Mouse (Mus musculus) brown adipose tissue, adult 24 weeks (tissue): ENCODE data around the gene Ndfip2. TPM values are rescaled to one million over a fixed set of nuclear protein-coding genes. Genes with fewer than 3 reads are reported as not detected.

Experiments
- H3K27ac ChIP-seq: fragments of 200-500 bp; replicated peaks from 2 replicates; pipeline ENCODE4 v1.5.1; 2012; ENCODE audit warnings: low read depth, mild to moderate bottlenecking, low read length
- H3K4me1 ChIP-seq: fragments of 200-500 bp; 2 replicates; pipeline ENCODE4 v1.6.1; 2012; ENCODE audit warnings: low read length, mixed read lengths; ENCODE audit not compliant: control insufficient read depth, insufficient read depth, insufficient read length
- H3K4me3 ChIP-seq: fragments of 200-500 bp; 2 replicates; pipeline ENCODE4 v1.5.1; 2012; ENCODE audit warnings: low read depth, mild to moderate bottlenecking, low read length, moderate library complexity; ENCODE audit not compliant: insufficient read depth
- polyA plus RNA-seq: library from polyadenylated mRNA; stranded (reverse); fragments of >200 nt; gene quantifications from 2 replicates; pipeline ENCODE4 v1.2.4, GENCODE M21; 2012; ENCODE audit not compliant: missing spikeins, insufficient read depth, insufficient read length

The Ndfip2 gene
- polyA plus RNA-seq, 1 experiment, result 23.4 TPM

- H3K4me1 ChIP-seq, result no peaks in the 10 kb centered on the region
- no peak overlapping the region for H3K4me3 ChIP-seq
- no peak overlapping the region for H3K27ac ChIP-seq
These were observed 42.2 kb downstream of the Ndfip2 start for GRCm38 (mm10) chr14:105300551-105300950.

- H3K27ac ChIP-seq, result no peak overlapping the region
These were observed 44.3 kb downstream of the Ndfip2 start for GRCm38 (mm10) chr14:105302708-105303107.

GRCm38 (mm10) chr14:105307716-105308115 lies 49.3 kb downstream of the Ndfip2 start:
- Histone ChIP-seq H3K4me3 (no peak overlapping the region), H3K4me1 (no peaks in the 10 kb centered on the region), H3K27ac (no peak overlapping the region)

More at GRCm38 (mm10) chr14:105302708-105303107, 44.3 kb downstream of the Ndfip2 start:
- H3K4me1 ChIP-seq, result no peaks in the 10 kb centered on the region
- H3K4me3 ChIP-seq, result no peak overlapping the region

GRCm38 (mm10) chr14:105312366-105312765 lies 54.0 kb downstream of the Ndfip2 start:
- no peaks in the 10 kb centered on the region for H3K4me1 ChIP-seq
- no peak overlapping the region for H3K4me3 ChIP-seq

GRCm38 (mm10) chr14:105312944-105313343 lies 54.6 kb downstream of the Ndfip2 start:
- H3K4me3 ChIP-seq, result no peak overlapping the region
- no peaks in the 10 kb centered on the region for H3K4me1 ChIP-seq
- H3K27ac ChIP-seq, result no peak overlapping the region

More at GRCm38 (mm10) chr14:105312366-105312765, 54.0 kb downstream of the Ndfip2 start:
- H3K27ac ChIP-seq, result no peak overlapping the region

- H3K4me3 ChIP-seq, result no peak overlapping the region
- no peak overlapping the region for H3K27ac ChIP-seq
- no peaks in the 10 kb centered on the region for H3K4me1 ChIP-seq
These were observed 55.5 kb downstream of the Ndfip2 start for GRCm38 (mm10) chr14:105313877-105314276.

- Histone ChIP-seq H3K4me3 (no peak overlapping the region), H3K4me1 (no peaks in the 10 kb centered on the region), H3K27ac (no peak overlapping the region)
These were observed 63.3 kb downstream of the Ndfip2 start for GRCm38 (mm10) chr14:105321712-105322111.

GRCm38 (mm10) chr14:105322829-105323228 lies 64.5 kb downstream of the Ndfip2 start:
- no peak overlapping the region for H3K27ac ChIP-seq
- no peaks in the 10 kb centered on the region for H3K4me1 ChIP-seq
- no peak overlapping the region for H3K4me3 ChIP-seq

GRCm38 (mm10) chr14:105323448-105323847 lies 65.1 kb downstream of the Ndfip2 start:
- no peak overlapping the region for H3K4me3 ChIP-seq

GRCm38 (mm10) chr14:105328397-105329302 lies 70.3 kb downstream of the Ndfip2 start:
- peak overlapping the region; percentile 58 for H3K4me3 ChIP-seq
- H3K4me1 ChIP-seq, result peaks cover 11% of the 10 kb centered on the region; the same call in 1 of the 2 replicates
- H3K27ac ChIP-seq, result peak overlapping the region; percentile 76

More at GRCm38 (mm10) chr14:105323448-105323847, 65.1 kb downstream of the Ndfip2 start:
- Histone ChIP-seq H3K4me1 (0 out of 2 replicates have a peak, but pooled peaks cover 3% of the 10 kb centered on the region), H3K27ac (no peak overlapping the region)

GRCm38 (mm10) chr14:105333475-105334094 lies 75.2 kb downstream of the Ndfip2 start:
- no peak overlapping the region for H3K27ac ChIP-seq
- no peak overlapping the region for H3K4me3 ChIP-seq
- peaks cover 8% of the 10 kb centered on the region; the same call in 1 of the 2 replicates for H3K4me1 ChIP-seq

- no peak overlapping the region for H3K27ac ChIP-seq
- H3K4me3 ChIP-seq, result no peak overlapping the region
- no peaks in the 10 kb centered on the region for H3K4me1 ChIP-seq
These were observed 83.4 kb downstream of the Ndfip2 start for GRCm38 (mm10) chr14:105341765-105342164.

- Histone ChIP-seq H3K4me1 (no peaks in the 10 kb centered on the region), H3K27ac (no peak overlapping the region), H3K4me3 (no peak overlapping the region)
These were observed 95.7 kb downstream of the Ndfip2 start for GRCm38 (mm10) chr14:105354121-105354520.
